Mouse (Mus musculus) erythroid progenitor cell, adult 5-6 weeks (primary cell): Measurements from ENCODE around the gene Gpr137c. TPM values are rescaled to one million over a fixed set of nuclear protein-coding genes. Genes with fewer than 3 reads are reported as not detected.

Experiments
- ATAC-seq: replicated peaks from 2 replicates; pipeline ENCODE4 v1.8.0; 2016; ENCODE audit warnings: moderate number of reproducible peaks, mild to moderate bottlenecking, moderate TSS enrichment, inconsistent platforms; ENCODE audit not compliant: poor library complexity, low FRiP score, severe bottlenecking
- total RNA-seq, 2 experiments: library from RNA; stranded (forward) in 1 of 2; stranded (reverse) in 1 of 2; fragments of 150-400 nt in 1 of 2; fragments of 186-747, 209-891 nt in 1 of 2; gene quantifications; 2 replicates each; pipeline versions ENCODE4 v1.2.3 to v1.2.4; 2015 to 2017; ENCODE audit warnings: low replicate concordance in 2 of 2

Gpr137c gene
- total RNA-seq, 2 experiments from 2014 or later: 1.3 to 2.1 TPM

GRCm38 (mm10) chr14:45329018-45329588 is 109.6 kb downstream of the Gpr137c start:
- peak; percentile 47 for ATAC-seq

DNA sequence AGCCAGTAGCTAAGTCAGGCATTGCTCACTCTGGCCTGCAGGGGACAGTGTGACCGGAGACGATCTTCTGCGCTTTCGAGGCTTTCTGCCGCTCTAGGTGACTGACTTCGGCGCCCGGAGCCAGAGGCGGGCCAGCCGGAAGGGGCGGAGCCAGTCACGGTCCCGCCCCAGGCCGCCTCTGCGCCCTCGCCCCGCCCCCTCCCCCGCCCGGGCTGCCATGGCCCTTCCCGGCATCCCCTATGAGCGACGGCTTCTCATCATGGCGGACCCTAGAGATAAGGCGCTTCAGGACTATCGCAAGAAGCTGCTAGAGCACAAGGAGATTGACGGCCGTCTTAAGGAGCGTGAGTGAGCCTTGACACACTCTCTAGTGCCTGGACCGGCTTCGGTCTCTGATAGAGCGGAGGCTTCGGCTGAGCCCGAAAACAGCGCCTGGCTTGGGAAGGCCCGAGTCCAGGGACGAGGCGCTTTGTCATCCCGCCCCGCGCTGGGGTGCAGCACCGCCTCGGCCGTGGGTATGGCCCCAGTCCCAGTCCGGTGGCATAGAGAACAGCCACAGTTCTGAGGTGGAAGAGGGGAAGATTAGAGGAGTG is 110.2 kb downstream of the Gpr137c start, which contains the start of gene Psmc6:
TSS of gene Psmc6 (plus strand) at position 200 of the 593 bp plus-strand sequence.
- ATAC-seq: peak; percentile 92

Other genes starting within 250 kb of the Gpr137c start
- 0.36 and 2.5 TPM in 2 replicates for gene Ptger2, start 231.5 kb upstream of the Gpr137c start, total RNA-seq (2015; ENCODE audit: low replicate concordance)
- gene Ptger2, start 231.5 kb upstream of the Gpr137c start, total RNA-seq (2017; ENCODE audit: low replicate concordance): 0.77 TPM in 1 of 2 replicates, not detected in the other
- gene Txndc16, start 611 bp downstream of the Gpr137c start, total RNA-seq (2015; ENCODE audit: low replicate concordance): 1.8 and 4.6 TPM in 2 replicates
- 3.0 and 6.1 TPM in 2 replicates for gene Txndc16, start 611 bp downstream of the Gpr137c start, total RNA-seq (2017; ENCODE audit: low replicate concordance)
- gene Ero1l, start 99.1 kb downstream of the Gpr137c start, total RNA-seq (2015; ENCODE audit: low replicate concordance): 23.4 and 37.7 TPM in 2 replicates
- gene Ero1l, start 99.1 kb downstream of the Gpr137c start, total RNA-seq (2017; ENCODE audit: low replicate concordance): 28.9 and 38.3 TPM in 2 replicates
- 103 and 178 TPM in 2 replicates for gene Psmc6, start 110.1 kb downstream of the Gpr137c start, total RNA-seq (2015; ENCODE audit: low replicate concordance)
- 151 and 157 TPM in 2 replicates for gene Psmc6, start 110.1 kb downstream of the Gpr137c start, total RNA-seq (2017; ENCODE audit: low replicate concordance)
- 7.1 and 14.1 TPM in 2 replicates for gene Styx, start 131.4 kb downstream of the Gpr137c start, total RNA-seq (2015; ENCODE audit: low replicate concordance)
- gene Styx, start 131.4 kb downstream of the Gpr137c start, total RNA-seq (2017; ENCODE audit: low replicate concordance): 1.6 and 11.9 TPM in 2 replicates
- 6.7 and 25.6 TPM in 2 replicates for gene Gnpnat1, start 185.2 kb downstream of the Gpr137c start, total RNA-seq (2015; ENCODE audit: low replicate concordance)
- 0.45 and 3.1 TPM in 2 replicates for gene Gnpnat1, start 185.2 kb downstream of the Gpr137c start, total RNA-seq (2017; ENCODE audit: low replicate concordance)